In the genomic region with DNA sequence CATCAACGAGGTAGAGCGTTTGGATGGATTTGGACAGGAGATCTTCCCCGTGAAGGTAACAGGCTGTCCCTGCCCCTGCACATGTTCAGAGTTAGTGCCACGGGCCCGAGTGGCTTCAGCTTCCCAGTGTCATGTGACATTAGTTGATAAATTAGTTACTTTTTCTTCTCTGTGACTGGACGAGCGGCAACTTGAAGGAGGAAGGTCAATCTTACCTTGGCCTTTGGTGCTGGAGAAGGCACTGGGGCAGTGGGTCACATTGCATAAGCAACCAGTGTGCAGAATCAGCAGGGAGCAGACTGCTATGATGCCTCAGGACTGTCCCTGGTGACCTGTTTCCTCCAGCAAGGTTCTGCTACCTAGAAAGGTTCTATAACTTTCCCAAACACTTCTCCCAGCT, we compare ENCODE assay signal across 13 mouse cellular contexts.
DNase-seq lines count a peak whose midpoint lies in the region.
"Had no signal": no experiment of that assay in that cellular context is flagged by ENCODE, and none has a peak within 500 bp of the region (broad histone marks: within the 10 kb centered on the region; RNA-seq: fewer than 3 reads in every experiment).

No protein-coding gene starts in this region.

- peak; percentile 18 for DNase-seq in adrenal gland, adult 2 months
- DNase-seq in adrenal gland, adult 8-10 months = no peak
- DNase-seq in embryo, embryonic 10 days (ENCODE audit: low spot score) = peak; percentile 20
- DNase-seq in embryo, embryonic 11 days = no peak
- DNase-seq in kidney, postnatal 36 days = peak; percentile 35 to 45
- DNase-seq in kidney, adult 9 months = no peak
- DNase-seq in yolk sac, embryonic 10.5 days (ENCODE audit: low spot score) = peak; percentile 80
- DNase-seq: adrenal gland, postnatal 25 days; B cell, adult 2 months; cerebellum, adult 11-12 months; cerebellum, adult 8-10 months; cerebellum, adult 9-11 months; cerebellum, postnatal 36 days had no signal

Comparison
In these comparisons a context has a peak if more than half of its experiments do, and no peak if none do; other contexts are left out.
1. DNase-seq: peak in adrenal gland, adult 2 months (single experiment), embryo, embryonic 10 days (single experiment), kidney, postnatal 36 days (2 of 2) and yolk sac, embryonic 10.5 days (single experiment); none in adrenal gland, adult 8-10 months (single experiment), embryo, embryonic 11 days (single experiment) and kidney, adult 9 months (single experiment).